20 mouse cellular contexts compared by ENCODE assay signal in the genomic region with DNA sequence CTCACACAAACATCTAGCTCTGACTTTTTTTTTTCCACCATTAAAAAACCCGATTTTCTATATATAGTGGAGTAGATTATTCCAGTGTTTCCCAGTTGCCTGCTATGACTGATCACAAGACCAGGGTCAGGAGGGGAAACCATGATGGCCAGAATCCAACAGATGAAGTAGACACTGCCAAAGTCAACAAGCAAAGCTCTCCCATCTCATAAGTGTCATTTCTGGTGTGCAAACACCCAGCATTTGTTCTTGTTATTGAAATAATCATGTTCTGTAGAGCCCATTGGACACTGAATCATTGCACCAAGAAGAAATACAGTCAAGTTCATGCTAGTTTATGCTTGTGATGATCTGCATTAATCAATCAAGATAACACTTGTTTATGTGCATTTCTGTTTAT. TPM values are rescaled to one million over a fixed set of nuclear protein-coding genes. Genes with fewer than 3 reads are reported as not detected.
DNase-seq lines count a peak whose midpoint lies in the region; ATAC-seq and TF ChIP-seq lines count a peak whose summit lies in the region.
"Had no signal": no experiment of that assay in that cellular context is flagged by ENCODE, and none has a peak within 500 bp of the region (broad histone marks: within the 10 kb centered on the region; RNA-seq: fewer than 3 reads in every experiment).

No protein-coding gene starts in this region.

- intact Hi-C loops in gastrocnemius, adult 2 months (cut with DNase I) = no loop called here

- no peak overlapping the region for H3K27ac ChIP-seq in gastrocnemius, adult 2 months
- H3K27ac ChIP-seq in lung, postnatal 0 days (ENCODE audit: low read length) = no peak overlapping the region
- H3K27ac ChIP-seq: hindbrain, embryonic 14.5 days had no signal

- no peak for TF ChIP-seq CTCF in gastrocnemius, adult 2 months (IDR thresholded peaks at IDR 0.05)
- no peak for TF ChIP-seq CTCF in lung, postnatal 0 days (IDR thresholded peaks at IDR 0.05)

- no peaks in the 10 kb centered on the region for H3K4me1 ChIP-seq in lung, postnatal 0 days (ENCODE audit: insufficient read depth, low read depth, low read length)

- TF ChIP-seq EP300 in lung, postnatal 0 days (IDR thresholded peaks at IDR 0.05) = no peak

- no peak overlapping the region for H3K4me2 ChIP-seq in lung, postnatal 0 days (replicated peaks; ENCODE audit: low read depth, low read length)
- H3K4me2 ChIP-seq: hindbrain, embryonic 14.5 days had no signal

- H3K36me3 ChIP-seq in lung, postnatal 0 days (ENCODE audit: insufficient read depth, low read length) = no peaks in the 10 kb centered on the region

- H3K27me3 ChIP-seq in lung, postnatal 0 days (replicated peaks; ENCODE audit: insufficient read depth, low read length) = no peaks in the 10 kb centered on the region
- H3K27me3 ChIP-seq: Patski had no signal

- peak; percentile 34 for DNase-seq in gastrocnemius, adult 18-20 months (ENCODE audit: low spot score)
- no peak for DNase-seq in gastrocnemius, adult 2 months
- peak; percentile 29 for DNase-seq in fibroblast of lung, adult 2 months (ENCODE audit: low read depth)
- DNase-seq in kidney, adult 9 months = peak; percentile 70
- peak; percentile 64 for DNase-seq in lung, postnatal 0 days (ENCODE audit: low spot score)
- DNase-seq in ovary, adult 18-20 months (ENCODE audit: low spot score) = no peak
- DNase-seq in cerebellum, adult 11 months = no peak
- DNase-seq: cerebellum, postnatal 36 days; layer of hippocampus, adult 9-11 months; retina, postnatal 1 day; thymus, adult 18-20 months had no signal

- H3K9ac ChIP-seq in lung, postnatal 0 days (replicated peaks; ENCODE audit: low read depth) = no peak overlapping the region
- H3K9ac ChIP-seq: hindbrain, embryonic 14.5 days had no signal

- peak; percentile 67 for ATAC-seq in lung, postnatal 0 days
- ATAC-seq in erythroid progenitor cell, adult 5-6 weeks (replicated peaks; ENCODE audit: low FRiP score, poor library complexity, severe bottlenecking) = no peak
- ATAC-seq: Patski had no signal

- 34% methylated on average over 1 of the region's 1 CpGs for WGBS in lung, postnatal 0 days

- H3K4me3 ChIP-seq in gastrocnemius, adult 2 months = no peak overlapping the region
- H3K4me3 ChIP-seq in lung, postnatal 0 days (ENCODE audit: low read depth, low read length) = no peak overlapping the region
- H3K4me3 ChIP-seq: erythroblast, embryonic 14.5 days had no signal

- no peaks in the 10 kb centered on the region for H3K9me3 ChIP-seq in lung, postnatal 0 days (ENCODE audit: low read length)

RNA-seq across cellular contexts. Expression of a gene that starts 9.1 kb away (rescaled TPM):
- total RNA-seq in gastrocnemius, adult 18-20 months (2021) = not detected
- not detected for total RNA-seq in gastrocnemius, adult 2 months (2021)
- 0.02 TPM in 1 of 2 replicates, not detected in the other for polyA plus RNA-seq in lung, postnatal 0 days (2015; fragmentation: Nextera tagmentation; extraction: Ambion mirVana)
- not detected in 2 replicates for total RNA-seq in erythroid progenitor cell, adult 5-6 weeks (2015; ENCODE audit: low replicate concordance)
- not detected in 2 replicates for total RNA-seq in erythroid progenitor cell, adult 5-6 weeks (2017; ENCODE audit: low replicate concordance)
- total RNA-seq: gastrocnemius, adult 8-10 months; megakaryocyte-erythroid progenitor cell, adult 5-6 weeks had no signal
- polyA plus RNA-seq: brain, embryonic 14.5 days; C2C12; erythroblast, embryonic 14.5 days; hindbrain, embryonic 14.5 days; limb, embryonic 14.5 days; Patski had no signal

RNA-seq across cellular contexts. Expression of a gene that starts 41.0 kb away (rescaled TPM):
- total RNA-seq in gastrocnemius, adult 18-20 months (2021) = under 1 TPM; 0.71 to 0.88 TPM
- total RNA-seq in gastrocnemius, adult 2 months (2021) = under 1 TPM; 0.42 to 0.99 TPM
- polyA plus RNA-seq in lung, postnatal 0 days (2015; fragmentation: Nextera tagmentation; extraction: Ambion mirVana) = 0.05 and 0.07 TPM in 2 replicates
- total RNA-seq in erythroid progenitor cell, adult 5-6 weeks (2015; ENCODE audit: low replicate concordance) = not detected in 2 replicates
- total RNA-seq in erythroid progenitor cell, adult 5-6 weeks (2017; ENCODE audit: low replicate concordance) = not detected in 2 replicates
- total RNA-seq: megakaryocyte-erythroid progenitor cell, adult 5-6 weeks had no signal
- polyA plus RNA-seq: erythroblast, embryonic 14.5 days; Patski had no signal

RNA-seq across cellular contexts. Expression of a gene that starts 47.9 kb away (rescaled TPM):
- 100 to 1,000 TPM; 111 to 112 TPM for total RNA-seq in gastrocnemius, adult 18-20 months (2021)
- 100 to 1,000 TPM in 1 of 2 experiments, 10 to 100 TPM in 1; 83.5 to 151 TPM for total RNA-seq in gastrocnemius, adult 2 months (2021)
- polyA plus RNA-seq in lung, postnatal 0 days (2015; fragmentation: Nextera tagmentation; extraction: Ambion mirVana) = 285 and 301 TPM in 2 replicates
- not detected in 2 replicates for total RNA-seq in erythroid progenitor cell, adult 5-6 weeks (2015; ENCODE audit: low replicate concordance)
- not detected in 2 replicates for total RNA-seq in erythroid progenitor cell, adult 5-6 weeks (2017; ENCODE audit: low replicate concordance)
- total RNA-seq: megakaryocyte-erythroid progenitor cell, adult 5-6 weeks had no signal
- polyA plus RNA-seq: C2C12; erythroblast, embryonic 14.5 days; Patski had no signal

Comparison
In these comparisons a context has a peak if more than half of its experiments do, and no peak if none do; other contexts are left out.
1. DNase-seq: peak in gastrocnemius, adult 18-20 months (single experiment), fibroblast of lung, adult 2 months (single experiment), kidney, adult 9 months (single experiment) and lung, postnatal 0 days (single experiment); none in gastrocnemius, adult 2 months (single experiment), ovary, adult 18-20 months (single experiment) and cerebellum, adult 11 months (single experiment).
2. RNA of a gene that starts 47.9 kb away (total RNA-seq): 83.5 to 151 TPM in gastrocnemius, adult 2 months and 111 to 112 TPM in gastrocnemius, adult 18-20 months; not detected in erythroid progenitor cell, adult 5-6 weeks; every median in the first group is over 10 times any median in the second.